Mouse (Mus musculus) mouse trophoblast stem cell (cell line): Measurements from ENCODE around the gene Nop10.

Source experiments
- in situ Hi-C, 2 experiments: fragments of 300-500 bp; cut with MseI, MboI; formaldehyde crosslinking; loops; 2 replicates in 1 of 2; 3 replicates in 1 of 2; pipeline ENCODE4 v1.15.1; 2025

Gene Nop10

GRCm38 (mm10) chr2:112261748-112262653 lies at the start of gene Nop10:
Nop10 (plus strand) TSS chr2:112261926.
- in situ Hi-C loops, result no loop called here

DNA sequence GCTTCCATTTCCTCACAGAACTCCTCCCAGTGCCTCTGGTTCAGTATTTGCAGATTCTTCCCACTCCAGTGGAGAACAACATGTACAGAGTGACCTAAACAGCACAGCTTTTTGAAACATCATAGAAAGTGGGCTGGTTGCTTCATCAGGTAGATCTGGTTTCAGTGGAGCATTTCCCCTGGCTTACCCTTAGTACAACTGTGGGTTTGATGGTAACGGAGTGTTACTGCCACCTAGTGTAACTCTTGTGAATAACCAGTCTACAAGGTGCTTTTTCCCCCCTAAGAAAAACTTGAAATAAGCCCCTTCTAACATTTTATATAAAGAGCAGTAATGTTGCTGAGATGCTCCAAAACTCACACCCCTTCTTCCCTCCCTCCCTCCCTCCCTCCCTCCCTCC lies 45.7 kb upstream of the Nop10 start:
- in situ Hi-C loops, result no loop called here

- in situ Hi-C loops, result no loop called here
These were observed 44.1 kb upstream of the Nop10 start for GRCm38 (mm10) chr2:112217614-112218013.

DNA sequence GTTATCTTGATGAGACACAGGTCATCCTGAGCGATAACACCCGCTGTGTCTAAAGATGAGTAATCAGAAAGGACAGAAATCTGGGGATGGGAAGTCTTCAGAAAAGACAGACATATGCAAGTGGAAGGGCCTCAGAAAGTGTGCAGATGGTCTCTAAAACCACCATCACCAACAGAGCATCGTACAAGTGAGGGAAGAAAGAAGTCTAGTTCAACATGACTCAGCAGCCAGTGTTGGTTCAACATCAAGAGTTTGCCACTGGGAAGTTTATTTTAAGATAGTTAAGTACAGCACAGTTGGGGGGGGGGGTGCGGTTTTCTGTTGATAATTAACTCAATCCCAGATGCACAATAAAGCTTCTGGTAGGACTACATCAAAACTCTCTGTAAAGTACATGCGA lies 40.8 kb upstream of the Nop10 start:
- in situ Hi-C loops, result no loop called here

DNA sequence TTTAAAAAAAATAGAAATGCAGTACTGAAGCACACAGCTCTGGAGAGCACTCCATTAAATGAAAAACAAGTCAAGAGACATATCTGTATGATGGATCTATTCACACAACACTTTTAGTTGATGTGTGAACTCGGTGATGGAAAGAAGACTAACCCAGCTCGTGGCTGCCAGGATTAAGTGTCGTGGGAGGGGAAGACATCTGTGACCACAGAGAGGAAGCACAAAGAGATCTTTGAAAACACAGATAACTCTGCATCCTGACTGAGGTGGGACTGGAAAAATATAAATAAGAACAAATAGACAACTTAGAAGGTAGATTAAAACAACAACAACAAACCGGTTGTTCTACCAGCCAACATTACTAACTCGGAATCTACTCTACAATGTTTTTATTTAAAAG lies 39.1 kb upstream of the Nop10 start:
- in situ Hi-C loops, result no loop called here

- in situ Hi-C loops, result no loop called here
These were observed 37.4 kb upstream of the Nop10 start for GRCm38 (mm10) chr2:112224356-112224755.

- in situ Hi-C loops, result no loop called here
These were observed 29.1 kb upstream of the Nop10 start for GRCm38 (mm10) chr2:112232623-112233022.

DNA sequence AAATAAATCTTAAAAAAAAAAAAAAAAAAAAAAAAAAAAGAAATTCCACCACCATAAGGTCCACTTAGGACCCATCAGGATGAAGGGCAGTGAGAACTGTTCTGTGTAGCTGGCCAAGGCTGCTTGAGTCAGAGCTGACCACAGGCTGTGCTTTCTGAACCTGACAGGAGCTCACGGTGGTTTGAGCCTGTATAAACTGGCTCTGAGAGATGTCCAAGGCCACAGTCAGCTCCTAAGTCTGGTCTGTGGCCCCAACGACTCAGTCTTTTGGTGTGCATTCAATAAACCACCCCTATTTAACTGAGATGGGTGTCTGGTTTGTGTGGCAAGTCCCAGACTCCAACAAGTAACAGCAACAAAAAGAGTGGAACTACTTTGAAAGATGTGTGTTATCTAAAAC lies 25.1 kb upstream of the Nop10 start:
- in situ Hi-C loops, result no loop called here

GRCm38 (mm10) chr2:112238006-112238405 lies 23.7 kb upstream of the Nop10 start:
- in situ Hi-C loops, result no loop called here

- in situ Hi-C loops, result no loop called here
These were observed 22.4 kb upstream of the Nop10 start, which contains the start of gene Lpcat4 for GRCm38 (mm10) chr2:112239212-112239934. Lpcat4 (plus strand) TSS chr2:112239468.

DNA sequence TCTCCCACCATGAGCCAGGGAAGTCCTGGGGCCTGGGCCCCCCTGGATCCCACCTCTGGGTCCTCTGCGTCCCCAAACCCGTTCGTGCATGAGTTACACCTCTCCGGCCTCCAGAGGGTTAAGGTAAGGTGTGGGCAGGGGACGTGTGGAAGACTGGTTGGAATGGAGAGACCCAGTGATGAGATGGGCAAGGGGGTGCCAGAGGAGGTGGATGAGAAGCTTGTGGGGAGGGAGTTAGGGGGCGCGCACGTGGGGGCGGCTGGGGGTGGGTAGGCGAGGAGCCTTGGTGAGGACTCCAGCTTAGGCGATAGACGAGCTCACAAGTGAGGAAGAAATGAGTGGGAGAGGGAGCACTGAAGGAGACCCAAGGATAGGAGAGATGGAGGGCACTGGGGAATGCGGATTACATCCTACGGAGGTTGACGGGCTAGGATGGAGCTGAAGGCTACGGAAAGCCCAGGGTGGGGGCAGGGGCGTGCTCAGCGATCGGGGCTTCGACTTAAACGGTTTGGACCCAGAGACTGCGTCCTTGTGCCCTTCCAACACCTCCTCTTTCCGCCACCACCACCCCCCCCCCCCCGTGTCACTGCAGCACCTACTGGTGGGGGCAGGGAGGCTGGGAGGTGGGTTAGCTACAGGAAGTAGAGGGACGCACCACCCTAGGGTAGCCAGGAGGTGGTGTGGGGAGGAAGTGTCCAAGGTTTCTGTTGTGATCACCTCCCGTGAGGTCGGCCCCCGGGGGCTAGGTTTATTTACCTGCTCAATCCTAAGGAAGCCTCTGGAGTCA lies 21.6 kb upstream of the Nop10 start:
- in situ Hi-C loops, result no loop called here

- in situ Hi-C loops, result no loop called here
These were observed 19.9 kb upstream of the Nop10 start for GRCm38 (mm10) chr2:112241787-112242186.

GRCm38 (mm10) chr2:112245307-112245706 lies 16.4 kb upstream of the Nop10 start:
- in situ Hi-C loops, result no loop called here

DNA sequence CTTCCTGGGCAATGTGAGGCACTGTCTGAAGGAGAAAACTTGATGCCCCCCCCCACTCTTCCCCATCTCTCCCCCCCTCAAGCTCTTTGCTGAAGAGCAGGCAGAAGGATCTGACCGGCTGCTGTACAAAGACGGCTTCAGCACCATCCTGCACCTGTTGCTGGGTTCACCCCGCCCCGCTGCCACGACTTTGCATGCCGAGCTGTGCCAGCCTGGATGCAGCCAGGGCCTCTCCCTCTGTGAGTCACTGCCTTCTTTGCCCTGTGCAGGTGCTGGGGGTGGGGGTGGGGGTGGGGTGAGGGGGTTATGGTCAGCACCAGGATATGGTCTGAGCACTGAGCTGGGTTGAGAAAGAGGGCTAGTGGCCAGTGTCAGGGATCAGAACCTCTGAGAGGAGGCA lies 15.5 kb upstream of the Nop10 start:
- in situ Hi-C loops, result no loop called here

DNA sequence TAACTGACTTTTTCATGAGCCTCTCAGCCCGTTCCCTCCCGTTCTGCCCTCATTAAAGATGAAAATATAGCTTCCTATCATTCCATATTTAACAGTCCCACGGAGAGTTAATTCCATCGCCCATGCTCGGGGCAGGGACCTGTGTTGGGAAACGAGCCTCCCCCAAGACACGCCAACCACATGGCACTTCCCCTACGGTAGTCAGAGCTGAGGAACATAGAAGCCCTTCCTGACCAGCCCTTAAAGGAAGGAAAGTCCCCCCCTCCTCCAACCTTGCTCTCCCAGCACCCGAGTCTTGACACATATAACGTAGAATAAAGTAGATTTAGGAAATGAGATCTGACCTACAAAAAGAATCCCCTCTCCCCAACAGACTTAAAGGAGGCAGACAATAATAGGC lies 14.4 kb upstream of the Nop10 start:
- in situ Hi-C loops, result no loop called here

- in situ Hi-C loops, result no loop called here
These were observed 11.8 kb upstream of the Nop10 start for GRCm38 (mm10) chr2:112249780-112250453.

GRCm38 (mm10) chr2:112254675-112255515 lies 6.8 kb upstream of the Nop10 start:
- in situ Hi-C loops, result no loop called here

GRCm38 (mm10) chr2:112259241-112259962 lies 2.3 kb upstream of the Nop10 start, which contains the start of gene Nutm1:
Nutm1 (minus strand) TSS chr2:112259291.
- in situ Hi-C loops, result no loop called here

DNA sequence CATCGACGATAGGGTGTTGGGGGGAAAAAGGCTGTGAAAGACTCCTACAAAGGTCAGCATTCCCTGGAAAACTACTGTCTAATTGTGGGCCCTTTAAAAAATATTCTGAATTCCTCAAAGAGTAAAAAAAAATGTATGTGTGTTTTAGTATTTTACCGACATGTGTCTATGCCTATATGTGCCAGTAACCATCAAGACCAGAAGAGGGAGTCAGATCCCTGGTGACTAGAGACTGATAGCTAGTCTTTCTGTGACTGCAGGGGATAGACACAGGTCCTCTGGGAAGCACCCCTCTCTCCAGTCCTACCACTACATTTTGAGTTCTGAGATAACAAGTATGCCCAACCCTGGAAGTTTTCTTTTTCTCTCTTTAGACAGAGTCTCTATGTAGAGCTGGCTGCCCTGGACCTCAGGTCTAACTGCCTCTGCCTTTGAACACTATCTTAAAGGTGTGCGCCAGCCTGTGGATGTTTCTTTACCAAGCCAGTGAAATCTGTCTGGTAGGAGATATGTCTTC lies 1.1 kb downstream of the Nop10 start:
- in situ Hi-C loops, result no loop called here

DNA sequence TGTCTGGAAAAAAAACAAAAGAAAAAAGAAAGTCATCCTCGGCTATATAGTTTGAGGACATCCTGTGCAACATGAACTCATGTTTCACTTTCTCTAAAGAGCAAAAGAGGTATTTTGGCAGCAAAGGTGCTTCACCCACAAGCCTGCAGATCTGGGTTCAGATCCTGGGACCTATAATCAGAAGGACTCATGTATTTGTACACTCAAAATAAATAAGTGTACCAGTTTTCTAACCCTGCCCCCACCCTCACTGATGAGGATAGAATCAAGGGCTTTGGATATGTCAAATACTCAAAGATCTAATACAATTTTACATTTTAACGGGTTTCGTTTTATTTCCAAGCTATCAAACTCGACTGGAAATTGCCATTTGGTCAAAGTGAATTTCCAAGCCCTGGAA lies 2.6 kb downstream of the Nop10 start:
- in situ Hi-C loops, result no loop called here
